Mouse (Mus musculus): ENCODE measurements around the gene Mrtfb.

GRCm38 (mm10) chr16:13239039-13239438, 17.2 kb upstream of the Mrtfb start:
- TF ChIP-seq CTCF (IDR thresholded peaks at IDR 0.05; ENCODE audit: low read depth) (no peak), EP300 (IDR thresholded peaks at IDR 0.05; ENCODE audit: low read depth) (no peak)
